Mouse (Mus musculus): ENCODE measurements at regions not wholly inside any gene's neighbourhood (a gene's known extent, or its start where the extent isn't known, plus 50 kb on each side); places are given as distances from the start of the nearest gene placed in this dataset.
"Not testable (repeated sequence)": the region's sequence is repeated elsewhere in the genome, so short reads cannot be mapped to it uniquely, and the experiment has no call there.

GRCm38 (mm10) chr5:78075203-78075602 is 667.4 kb upstream of the Igfbp7 start:
- H3K9ac ChIP-seq (ENCODE audit: low read length), result no peak overlapping the region
- H3K4me3 ChIP-seq (ENCODE audit: low read length), result no peak overlapping the region
- H3K4me1 ChIP-seq (replicated peaks; ENCODE audit: control insufficient read depth, insufficient read depth, low read length), result no peaks in the 10 kb centered on the region
- WGBS, result 41% methylated on average over 1 of the region's 1 CpGs
- H3K4me2 ChIP-seq (ENCODE audit: low read depth, low read length), result no peak overlapping the region
- ATAC-seq (ENCODE audit: low read depth), result no peak
- no peaks in the 10 kb centered on the region for H3K9me3 ChIP-seq (ENCODE audit: control insufficient read depth, low read length)
- no peak overlapping the region for H3K27ac ChIP-seq (ENCODE audit: low read length)
- H3K27me3 ChIP-seq (ENCODE audit: control insufficient read depth, insufficient read depth, low read depth, low read length), result no peaks in the 10 kb centered on the region
- no peaks in the 10 kb centered on the region for H3K36me3 ChIP-seq (ENCODE audit: control insufficient read depth, insufficient read depth, low read length)

- Histone ChIP-seq H3K27me3 (ENCODE audit: control insufficient read depth, insufficient read depth, low read depth, low read length) (no peaks in the 10 kb centered on the region), H3K27ac (ENCODE audit: low read length) (no peak overlapping the region), H3K9ac (ENCODE audit: low read length) (no peak overlapping the region), H3K9me3 (ENCODE audit: control insufficient read depth, low read length) (no peaks in the 10 kb centered on the region), H3K4me2 (ENCODE audit: low read depth, low read length) (no peak overlapping the region), H3K4me3 (ENCODE audit: low read length) (no peak overlapping the region), H3K4me1 (replicated peaks; ENCODE audit: control insufficient read depth, insufficient read depth, low read length) (no peaks in the 10 kb centered on the region), H3K36me3 (ENCODE audit: control insufficient read depth, insufficient read depth, low read length) (no peaks in the 10 kb centered on the region)
- no peak for ATAC-seq (ENCODE audit: low read depth)
- WGBS, result 69% methylated on average over 4 of the region's 4 CpGs
Observed at GRCm38 (mm10) chr5:78032554-78033250, 624.9 kb upstream of the Igfbp7 start.

DNA sequence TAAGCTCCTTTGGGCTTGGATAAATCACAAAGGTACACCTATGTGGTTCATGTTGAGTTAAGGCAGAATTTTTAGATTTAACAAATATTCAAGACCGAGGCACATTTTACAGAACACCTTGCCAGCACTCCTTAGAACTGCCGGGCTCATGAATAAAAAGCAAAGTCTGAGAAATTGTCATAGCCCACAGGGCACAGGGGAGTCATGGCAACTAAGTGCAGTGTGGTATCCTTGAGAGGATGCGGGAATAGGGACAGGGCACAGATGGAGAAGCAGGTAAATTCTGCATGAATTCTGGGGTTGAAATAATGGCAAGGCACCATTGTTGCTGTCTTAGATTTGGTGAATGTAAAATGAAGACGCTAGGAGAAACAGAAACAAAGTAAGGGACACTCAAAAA is 609.7 kb upstream of the Igfbp7 start:
- Histone ChIP-seq H3K36me3 (ENCODE audit: control insufficient read depth, insufficient read depth, low read length) (no peaks in the 10 kb centered on the region), H3K27ac (ENCODE audit: low read length) (no peak overlapping the region), H3K4me2 (ENCODE audit: low read depth, low read length) (no peak overlapping the region), H3K27me3 (ENCODE audit: control insufficient read depth, insufficient read depth, low read depth, low read length) (no peaks in the 10 kb centered on the region), H3K9me3 (ENCODE audit: control insufficient read depth, low read length) (no peaks in the 10 kb centered on the region), H3K9ac (ENCODE audit: low read length) (no peak overlapping the region), H3K4me1 (replicated peaks; ENCODE audit: control insufficient read depth, insufficient read depth, low read length) (no peaks in the 10 kb centered on the region), H3K4me3 (ENCODE audit: low read length) (no peak overlapping the region)
- 77% methylated on average over 4 of the region's 4 CpGs for WGBS
- ATAC-seq (ENCODE audit: low read depth), result no peak

DNA sequence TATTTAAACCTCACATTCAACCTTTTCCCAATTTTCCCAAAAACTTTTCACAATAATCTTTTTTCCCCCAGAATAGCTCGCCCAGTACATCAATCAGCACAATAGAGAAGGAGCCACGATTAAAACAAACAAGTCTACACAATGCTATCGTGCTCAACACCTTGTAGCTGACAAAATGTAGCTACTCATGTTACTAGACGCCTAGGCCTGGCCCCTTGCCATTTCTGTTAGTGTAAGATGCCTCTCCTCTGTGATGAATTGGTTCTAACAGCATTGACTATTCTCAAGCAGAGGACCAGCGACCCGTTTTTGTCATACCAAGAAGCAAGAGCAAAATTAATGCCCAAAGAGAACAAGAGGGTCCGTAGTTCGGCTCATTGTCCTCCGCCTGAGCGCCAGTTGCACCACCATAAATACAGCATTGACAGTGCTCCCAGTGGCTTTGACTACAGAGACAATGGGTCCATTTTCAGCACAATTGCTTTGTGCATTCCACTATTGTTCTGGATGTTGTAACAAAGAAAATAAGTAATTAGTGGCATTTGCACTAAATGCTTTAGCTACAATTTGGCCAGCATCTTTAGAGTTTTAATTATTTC is 578.7 kb upstream of the Igfbp7 start:
- H3K9me3 ChIP-seq (ENCODE audit: control insufficient read depth, low read length), result no peaks in the 10 kb centered on the region
- no peak for ATAC-seq (ENCODE audit: low read depth)
- H3K27me3 ChIP-seq (ENCODE audit: control insufficient read depth, insufficient read depth, low read depth, low read length), result no peaks in the 10 kb centered on the region
- H3K9ac ChIP-seq (ENCODE audit: low read length), result no peak overlapping the region
- no peaks in the 10 kb centered on the region for H3K4me1 ChIP-seq (replicated peaks; ENCODE audit: control insufficient read depth, insufficient read depth, low read length)
- no peaks in the 10 kb centered on the region for H3K36me3 ChIP-seq (ENCODE audit: control insufficient read depth, insufficient read depth, low read length)
- 62% methylated on average over 10 of the region's 10 CpGs for WGBS
- H3K27ac ChIP-seq (ENCODE audit: low read length), result no peak overlapping the region
- H3K4me3 ChIP-seq (ENCODE audit: low read length), result no peak overlapping the region
- H3K4me2 ChIP-seq (ENCODE audit: low read depth, low read length), result no peak overlapping the region

DNA sequence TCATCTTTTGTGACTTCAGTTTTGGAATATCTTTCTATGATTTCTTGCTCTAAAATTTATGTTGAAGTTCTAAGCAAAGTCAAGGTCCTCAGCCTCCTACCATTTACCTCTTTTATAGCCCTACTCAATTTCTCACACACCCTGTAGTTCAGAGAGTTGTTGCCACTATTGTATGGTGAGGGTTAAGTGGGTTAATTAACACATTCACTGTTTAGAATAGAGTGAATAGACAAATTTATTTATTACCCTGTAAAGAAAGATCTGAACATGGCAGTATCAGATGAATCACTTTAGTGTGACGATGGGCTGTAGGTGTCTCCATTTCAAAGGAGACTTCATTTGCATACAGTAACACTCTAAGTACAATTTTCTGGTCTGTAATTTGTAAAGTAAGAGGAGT is 577.4 kb upstream of the Igfbp7 start:
- H3K9ac ChIP-seq (ENCODE audit: low read length), result no peak overlapping the region
- H3K27ac ChIP-seq (ENCODE audit: low read length), result no peak overlapping the region
- ATAC-seq (ENCODE audit: low read depth), result no peak
- H3K9me3 ChIP-seq (ENCODE audit: control insufficient read depth, low read length), result no peaks in the 10 kb centered on the region
- H3K4me2 ChIP-seq (ENCODE audit: low read depth, low read length), result no peak overlapping the region
- no peaks in the 10 kb centered on the region for H3K36me3 ChIP-seq (ENCODE audit: control insufficient read depth, insufficient read depth, low read length)
- 86% methylated on average over 1 of the region's 1 CpGs for WGBS
- no peaks in the 10 kb centered on the region for H3K27me3 ChIP-seq (ENCODE audit: control insufficient read depth, insufficient read depth, low read depth, low read length)
- no peak overlapping the region for H3K4me3 ChIP-seq (ENCODE audit: low read length)
- H3K4me1 ChIP-seq (replicated peaks; ENCODE audit: control insufficient read depth, insufficient read depth, low read length), result no peaks in the 10 kb centered on the region

DNA sequence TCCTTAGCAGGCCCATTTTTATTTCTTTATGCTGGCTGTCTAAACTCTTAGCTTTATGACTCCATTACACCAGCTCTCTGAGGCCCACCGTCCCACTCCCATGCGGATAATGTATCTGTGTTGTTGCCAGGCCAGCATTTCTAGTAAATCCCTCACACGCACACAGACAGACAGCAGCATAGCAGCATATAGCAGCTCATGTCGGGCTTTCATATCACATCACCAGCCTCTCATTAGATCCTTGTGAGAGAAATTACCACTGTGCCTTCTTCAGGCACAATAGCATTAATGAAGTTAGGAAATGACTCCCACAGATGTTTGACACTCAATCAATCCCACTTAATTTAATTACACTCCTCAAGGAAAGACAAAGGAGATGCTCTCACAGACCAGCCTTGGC is 532.2 kb upstream of the Igfbp7 start:
- not testable (repeated sequence) for H3K36me3 ChIP-seq (ENCODE audit: control insufficient read depth, insufficient read depth, low read length); H3K27ac ChIP-seq (ENCODE audit: low read length); H3K4me3 ChIP-seq (ENCODE audit: low read length); H3K4me2 ChIP-seq (ENCODE audit: low read depth, low read length); ATAC-seq (ENCODE audit: low read depth); H3K9ac ChIP-seq (ENCODE audit: low read length); H3K9me3 ChIP-seq (ENCODE audit: control insufficient read depth, low read length); H3K4me1 ChIP-seq (replicated peaks; ENCODE audit: control insufficient read depth, insufficient read depth, low read length); H3K27me3 ChIP-seq (ENCODE audit: control insufficient read depth, insufficient read depth, low read depth, low read length)
- WGBS, result 54% methylated on average over 4 of the region's 4 CpGs

- H3K9me3 ChIP-seq (ENCODE audit: control insufficient read depth, low read length), result peaks cover 3% of the 10 kb centered on the region; the same call in 1 of the 2 replicates
- 46% methylated on average over 2 of the region's 2 CpGs for WGBS
- H3K36me3 ChIP-seq (ENCODE audit: control insufficient read depth, insufficient read depth, low read length), result no peaks in the 10 kb centered on the region
- no peak overlapping the region for H3K9ac ChIP-seq (ENCODE audit: low read length)
- no peak overlapping the region for H3K27ac ChIP-seq (ENCODE audit: low read length)
- ATAC-seq (ENCODE audit: low read depth), result peak; percentile 54; the same call in 1 of the 2 replicates
- no peaks in the 10 kb centered on the region for H3K4me1 ChIP-seq (replicated peaks; ENCODE audit: control insufficient read depth, insufficient read depth, low read length)
- H3K4me2 ChIP-seq (ENCODE audit: low read depth, low read length), result no peak overlapping the region
- no peak overlapping the region for H3K4me3 ChIP-seq (ENCODE audit: low read length)
- no peaks in the 10 kb centered on the region for H3K27me3 ChIP-seq (ENCODE audit: control insufficient read depth, insufficient read depth, low read depth, low read length)
Observed at GRCm38 (mm10) chr5:77931874-77932273, 524.0 kb upstream of the Igfbp7 start.

DNA sequence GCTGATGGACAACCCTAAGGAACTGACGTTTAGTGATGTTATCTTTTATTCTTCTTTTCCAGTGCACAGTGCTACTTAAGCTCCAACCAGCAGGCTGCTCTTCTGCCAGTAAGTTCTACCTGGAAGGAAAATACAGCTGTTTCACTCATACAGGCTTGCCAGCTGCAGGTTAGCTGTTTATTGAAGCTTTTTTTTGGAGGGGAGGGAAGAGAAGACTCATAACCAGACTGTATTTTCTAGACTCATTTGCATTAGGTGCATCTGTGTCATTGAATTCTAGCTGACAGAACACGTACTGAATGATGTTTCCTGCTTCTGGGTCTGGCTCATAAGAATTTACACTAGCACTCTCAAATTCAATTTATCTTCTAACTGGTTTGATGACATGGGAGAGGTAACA is 513.3 kb upstream of the Igfbp7 start:
- Histone ChIP-seq H3K9ac (ENCODE audit: low read length) (no peak overlapping the region), H3K27me3 (ENCODE audit: control insufficient read depth, insufficient read depth, low read depth, low read length) (no peaks in the 10 kb centered on the region), H3K27ac (ENCODE audit: low read length) (no peak overlapping the region), H3K4me3 (ENCODE audit: low read length) (no peak overlapping the region), H3K36me3 (ENCODE audit: control insufficient read depth, insufficient read depth, low read length) (no peaks in the 10 kb centered on the region), H3K4me2 (ENCODE audit: low read depth, low read length) (no peak overlapping the region), H3K4me1 (replicated peaks; ENCODE audit: control insufficient read depth, insufficient read depth, low read length) (no peaks in the 10 kb centered on the region), H3K9me3 (ENCODE audit: control insufficient read depth, low read length) (no peaks in the 10 kb centered on the region)
- WGBS, result 48% methylated on average over 2 of the region's 2 CpGs
- ATAC-seq (ENCODE audit: low read depth), result no peak

DNA sequence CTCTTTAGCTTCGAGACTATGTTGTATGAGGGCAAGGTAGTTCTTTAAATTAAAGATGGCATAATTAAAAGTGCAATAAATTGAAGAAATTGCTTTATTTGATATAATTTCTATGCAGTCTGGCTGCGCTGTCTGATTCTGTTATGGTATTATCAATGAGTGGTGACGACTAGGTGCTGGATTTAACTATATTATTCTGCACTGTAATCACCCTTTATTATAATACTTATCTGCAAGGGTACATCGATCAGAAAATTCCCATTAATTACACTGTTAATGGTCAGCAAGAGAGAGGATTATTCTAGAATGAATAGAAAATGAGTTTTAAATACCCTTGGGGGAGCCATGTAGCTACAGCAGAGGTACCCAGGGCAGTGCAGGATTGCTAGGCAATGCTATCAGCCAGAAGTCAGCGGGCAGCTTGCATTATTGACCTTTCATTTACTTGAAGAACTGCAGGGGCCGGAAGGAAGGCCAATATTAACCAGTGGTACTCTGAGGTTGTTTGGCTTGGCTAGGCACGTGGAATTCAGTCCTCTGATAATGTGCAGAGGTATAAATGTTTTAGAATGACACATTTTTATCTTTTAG is 509.3 kb upstream of the Igfbp7 start:
- no peak overlapping the region for H3K4me2 ChIP-seq (ENCODE audit: low read depth, low read length)
- H3K9me3 ChIP-seq (ENCODE audit: control insufficient read depth, low read length), result no peaks in the 10 kb centered on the region
- H3K4me3 ChIP-seq (ENCODE audit: low read length), result no peak overlapping the region
- H3K27ac ChIP-seq (ENCODE audit: low read length), result no peak overlapping the region
- no peaks in the 10 kb centered on the region for H3K4me1 ChIP-seq (replicated peaks; ENCODE audit: control insufficient read depth, insufficient read depth, low read length)
- H3K9ac ChIP-seq (ENCODE audit: low read length), result no peak overlapping the region
- ATAC-seq (ENCODE audit: low read depth), result no peak
- no peaks in the 10 kb centered on the region for H3K36me3 ChIP-seq (ENCODE audit: control insufficient read depth, insufficient read depth, low read length)
- H3K27me3 ChIP-seq (ENCODE audit: control insufficient read depth, insufficient read depth, low read depth, low read length), result no peaks in the 10 kb centered on the region
- WGBS, result 58% methylated on average over 7 of the region's 7 CpGs

Data from lung, embryonic 16.5 days (tissue).